Mouse (Mus musculus): ENCODE data around the gene Klhdc7a.

DNA sequence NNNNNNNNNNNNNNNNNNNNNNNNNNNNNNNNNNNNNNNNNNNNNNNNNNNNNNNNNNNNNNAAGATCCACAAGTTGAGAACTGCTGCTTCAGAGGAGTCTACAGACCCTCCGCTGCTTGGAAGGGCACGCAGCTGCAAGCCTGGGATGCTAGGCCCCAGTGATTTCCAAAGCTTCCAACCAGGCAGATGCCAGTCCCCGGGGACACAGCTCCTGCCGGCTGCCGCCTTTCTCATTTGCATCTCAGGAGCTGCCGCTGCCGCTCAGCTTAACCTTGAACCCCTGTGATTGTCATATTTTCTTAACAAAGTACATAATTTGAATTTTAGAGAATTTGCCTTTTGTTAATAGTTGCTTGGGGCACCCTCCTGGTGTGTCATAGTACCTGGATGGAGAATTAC, 19.1 kb upstream of the Klhdc7a start:
- no peak for TF ChIP-seq CTCF (IDR thresholded peaks at IDR 0.05; ENCODE audit: borderline replicate concordance, extremely low read depth, insufficient read depth, insufficient read length)
- no peak for TF ChIP-seq POLR2A (IDR thresholded peaks at IDR 0.05; ENCODE audit: borderline replicate concordance, extremely low read depth, insufficient read depth, insufficient read length, poor library complexity, severe bottlenecking)
